Mouse (Mus musculus): Measurements from ENCODE around the gene Rhod. TPM values are rescaled to one million over a fixed set of nuclear protein-coding genes. Genes with fewer than 3 reads are reported as not detected.

The Rhod gene
- polyA plus RNA-seq (2015; fragmentation: Nextera tagmentation; extraction: Ambion mirVana), result 5.3 and 5.7 TPM in 2 replicates

- no peaks in the 10 kb centered on the region for H3K36me3 ChIP-seq (ENCODE audit: control insufficient read depth, insufficient read depth)
- H3K9ac ChIP-seq (replicated peaks; ENCODE audit: low read depth, low read length), result peak within 1 kb of the TSS; percentile 56
- under 1% methylated on average over 51 of the region's 51 CpGs for whole genome bisulfite sequencing
- H3K27ac ChIP-seq (ENCODE audit: low read length), result no peak within 1 kb of the TSS
- H3K4me1 ChIP-seq (replicated peaks; ENCODE audit: control insufficient read depth, insufficient read depth, low read length), result peaks cover 12% of the 10 kb centered on the region
- H3K4me2 ChIP-seq (ENCODE audit: low read length), result peak within 1 kb of the TSS; percentile 86
- H3K9me3 ChIP-seq (ENCODE audit: control insufficient read depth, low read length), result no peaks in the 10 kb centered on the region
- peak within 1 kb of the TSS; percentile 48 for H3K4me3 ChIP-seq (replicated peaks; ENCODE audit: low read length)
- peak; percentile 54; the same call in 1 of the 2 replicates for ATAC-seq
- 0 out of 2 replicates have a peak, but pooled peaks cover 8% of the 10 kb centered on the region for H3K27me3 ChIP-seq (replicated peaks; ENCODE audit: control insufficient read depth, insufficient read depth, low read length)
These were observed at the start of gene Rhod for GRCm38 (mm10) chr19:4439161-4439801. Gene Rhod (minus strand): TSS chr19:4439432.

DNA sequence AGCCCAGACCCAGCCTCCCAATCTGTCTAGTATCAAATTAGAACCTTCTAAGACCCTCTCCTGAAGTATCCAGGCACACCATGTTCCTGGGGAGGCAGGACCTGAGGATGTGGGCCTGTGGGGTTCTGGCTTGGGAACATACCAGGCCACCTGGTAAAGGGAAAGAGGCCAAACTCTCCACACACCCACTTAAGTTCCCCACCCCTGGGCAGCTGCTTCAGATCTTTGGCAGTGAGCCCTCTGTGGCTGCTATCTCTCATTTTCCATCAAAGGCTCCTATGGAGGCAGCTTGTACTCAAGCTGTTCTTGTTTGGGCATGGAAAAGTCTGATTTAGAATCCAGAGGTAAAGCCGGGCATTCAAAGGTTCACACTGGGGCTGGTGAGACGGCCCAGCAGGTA lies 48.6 kb upstream of the Rhod start:
- Histone ChIP-seq H3K27me3 (replicated peaks; ENCODE audit: control insufficient read depth, insufficient read depth, low read length) (no peaks in the 10 kb centered on the region), H3K4me3 (replicated peaks; ENCODE audit: low read length) (no peak overlapping the region), H3K9ac (replicated peaks; ENCODE audit: low read depth, low read length) (no peak overlapping the region), H3K27ac (ENCODE audit: low read length) (no peak overlapping the region), H3K4me2 (ENCODE audit: low read length) (no peak overlapping the region), H3K4me1 (replicated peaks; ENCODE audit: control insufficient read depth, insufficient read depth, low read length) (no peaks in the 10 kb centered on the region), H3K36me3 (ENCODE audit: control insufficient read depth, insufficient read depth) (no peaks in the 10 kb centered on the region), H3K9me3 (ENCODE audit: control insufficient read depth, low read length) (no peaks in the 10 kb centered on the region)
- no peak for ATAC-seq
- WGBS, result 50% methylated on average over 2 of the region's 2 CpGs

DNA sequence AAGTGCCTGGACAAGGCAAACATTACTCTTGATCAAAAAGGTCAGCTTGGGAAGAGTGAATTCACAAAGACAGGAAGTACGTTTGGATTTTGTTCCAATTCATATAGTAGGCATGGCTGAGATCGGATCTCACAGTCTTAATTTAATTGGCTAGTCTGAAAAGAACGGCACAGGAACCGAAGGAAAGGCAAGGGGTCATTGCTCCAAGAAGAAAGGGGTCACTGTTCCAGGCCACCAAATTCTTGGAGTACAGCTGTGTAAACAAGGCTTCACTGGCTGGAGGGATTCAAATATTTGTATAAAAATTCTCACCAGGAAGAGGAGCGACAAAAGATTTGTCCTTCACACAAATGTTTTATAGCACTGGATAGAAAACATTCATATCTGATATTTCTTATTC lies 45.8 kb upstream of the Rhod start:
- no peak overlapping the region for H3K9ac ChIP-seq (replicated peaks; ENCODE audit: low read depth, low read length)
- no peak overlapping the region for H3K27ac ChIP-seq (ENCODE audit: low read length)
- 70% methylated on average over 5 of the region's 5 CpGs for WGBS
- no peak for ATAC-seq
- H3K4me2 ChIP-seq (ENCODE audit: low read length), result no peak overlapping the region
- no peak overlapping the region for H3K4me3 ChIP-seq (replicated peaks; ENCODE audit: low read length)
- no peaks in the 10 kb centered on the region for H3K4me1 ChIP-seq (replicated peaks; ENCODE audit: control insufficient read depth, insufficient read depth, low read length)
- H3K36me3 ChIP-seq (ENCODE audit: control insufficient read depth, insufficient read depth), result no peaks in the 10 kb centered on the region
- no peaks in the 10 kb centered on the region for H3K27me3 ChIP-seq (replicated peaks; ENCODE audit: control insufficient read depth, insufficient read depth, low read length)
- no peaks in the 10 kb centered on the region for H3K9me3 ChIP-seq (ENCODE audit: control insufficient read depth, low read length)

- WGBS, result 87% methylated on average over 3 of the region's 3 CpGs
- no peaks in the 10 kb centered on the region for H3K36me3 ChIP-seq (ENCODE audit: control insufficient read depth, insufficient read depth)
- no peak overlapping the region for H3K4me2 ChIP-seq (ENCODE audit: low read length)
- H3K4me1 ChIP-seq (replicated peaks; ENCODE audit: control insufficient read depth, insufficient read depth, low read length), result peaks cover under 1% of the 10 kb centered on the region
- H3K9me3 ChIP-seq (ENCODE audit: control insufficient read depth, low read length), result no peaks in the 10 kb centered on the region
- no peak overlapping the region for H3K9ac ChIP-seq (replicated peaks; ENCODE audit: low read depth, low read length)
- no peak for ATAC-seq
- H3K4me3 ChIP-seq (replicated peaks; ENCODE audit: low read length), result no peak overlapping the region
- no peak overlapping the region for H3K27ac ChIP-seq (ENCODE audit: low read length)
- H3K27me3 ChIP-seq (replicated peaks; ENCODE audit: control insufficient read depth, insufficient read depth, low read length), result peaks cover 7% of the 10 kb centered on the region
These were observed 43.1 kb upstream of the Rhod start for GRCm38 (mm10) chr19:4482111-4482859.

DNA sequence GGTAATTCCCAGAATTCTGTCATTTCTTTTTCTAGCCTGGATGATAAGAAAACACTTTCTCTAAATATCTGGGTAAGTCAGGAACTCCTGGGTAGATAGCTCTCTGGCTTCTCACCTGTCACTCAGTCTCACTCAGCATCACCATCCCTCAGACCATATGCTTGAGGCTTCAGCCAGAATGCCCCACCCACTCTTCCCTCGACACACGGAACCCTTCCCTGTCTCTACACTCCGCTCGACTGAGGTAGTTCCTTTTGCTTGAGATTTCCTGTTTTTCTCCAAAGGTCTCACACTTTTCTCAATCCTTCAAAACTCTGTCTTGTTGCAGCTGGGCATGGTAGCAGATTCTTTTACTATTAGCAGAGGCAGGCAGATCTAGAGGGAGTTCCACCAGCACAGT lies 42.1 kb upstream of the Rhod start:
- 63% methylated on average over 4 of the region's 4 CpGs for WGBS
- Histone ChIP-seq H3K27ac (ENCODE audit: low read length) (no peak overlapping the region), H3K36me3 (ENCODE audit: control insufficient read depth, insufficient read depth) (no peaks in the 10 kb centered on the region), H3K4me2 (ENCODE audit: low read length) (no peak overlapping the region), H3K27me3 (replicated peaks; ENCODE audit: control insufficient read depth, insufficient read depth, low read length) (peaks cover 11% of the 10 kb centered on the region), H3K4me3 (replicated peaks; ENCODE audit: low read length) (no peak overlapping the region), H3K9ac (replicated peaks; ENCODE audit: low read depth, low read length) (no peak overlapping the region), H3K4me1 (replicated peaks; ENCODE audit: control insufficient read depth, insufficient read depth, low read length) (peaks cover 6% of the 10 kb centered on the region), H3K9me3 (ENCODE audit: control insufficient read depth, low read length) (no peaks in the 10 kb centered on the region)
- no peak for ATAC-seq

GRCm38 (mm10) chr19:4480041-4480440 lies 40.8 kb upstream of the Rhod start:
- no peak overlapping the region for H3K9ac ChIP-seq (replicated peaks; ENCODE audit: low read depth, low read length)
- H3K27ac ChIP-seq (ENCODE audit: low read length), result no peak overlapping the region
- H3K4me1 ChIP-seq (replicated peaks; ENCODE audit: control insufficient read depth, insufficient read depth, low read length), result peaks cover 6% of the 10 kb centered on the region
- no peak for ATAC-seq
- no peaks in the 10 kb centered on the region for H3K36me3 ChIP-seq (ENCODE audit: control insufficient read depth, insufficient read depth)
- H3K4me2 ChIP-seq (ENCODE audit: low read length), result no peak overlapping the region
- H3K27me3 ChIP-seq (replicated peaks; ENCODE audit: control insufficient read depth, insufficient read depth, low read length), result peaks cover 15% of the 10 kb centered on the region
- no peaks in the 10 kb centered on the region for H3K9me3 ChIP-seq (ENCODE audit: control insufficient read depth, low read length)
- H3K4me3 ChIP-seq (replicated peaks; ENCODE audit: low read length), result no peak overlapping the region
- WGBS, result 89% methylated on average over 2 of the region's 2 CpGs

DNA sequence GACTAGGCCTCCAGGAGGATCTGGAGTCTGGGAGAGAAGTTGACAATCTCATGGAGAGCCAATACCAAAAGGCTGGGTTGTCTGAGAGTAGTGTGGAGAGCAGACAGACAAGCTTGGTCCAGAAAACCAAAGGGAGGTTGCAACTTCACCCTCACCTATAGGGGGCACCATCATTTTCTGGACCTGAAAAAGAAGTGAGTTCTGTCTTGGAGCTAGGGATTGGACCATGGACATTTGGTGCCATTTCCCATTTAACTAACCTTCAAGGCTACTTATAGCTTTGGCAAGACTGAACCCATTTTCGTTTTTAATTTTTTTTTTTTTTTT lies 38.9 kb upstream of the Rhod start:
- Histone ChIP-seq H3K27ac (ENCODE audit: low read length) (no peak overlapping the region), H3K27me3 (replicated peaks; ENCODE audit: control insufficient read depth, insufficient read depth, low read length) (peaks cover 19% of the 10 kb centered on the region), H3K4me2 (ENCODE audit: low read length) (no peak overlapping the region), H3K9me3 (ENCODE audit: control insufficient read depth, low read length) (no peaks in the 10 kb centered on the region), H3K4me3 (replicated peaks; ENCODE audit: low read length) (no peak overlapping the region), H3K4me1 (replicated peaks; ENCODE audit: control insufficient read depth, insufficient read depth, low read length) (peaks cover 6% of the 10 kb centered on the region), H3K36me3 (ENCODE audit: control insufficient read depth, insufficient read depth) (no peaks in the 10 kb centered on the region), H3K9ac (replicated peaks; ENCODE audit: low read depth, low read length) (no peak overlapping the region)
- no peak for ATAC-seq
- 39% methylated on average over 1 of the region's 1 CpGs for WGBS

DNA sequence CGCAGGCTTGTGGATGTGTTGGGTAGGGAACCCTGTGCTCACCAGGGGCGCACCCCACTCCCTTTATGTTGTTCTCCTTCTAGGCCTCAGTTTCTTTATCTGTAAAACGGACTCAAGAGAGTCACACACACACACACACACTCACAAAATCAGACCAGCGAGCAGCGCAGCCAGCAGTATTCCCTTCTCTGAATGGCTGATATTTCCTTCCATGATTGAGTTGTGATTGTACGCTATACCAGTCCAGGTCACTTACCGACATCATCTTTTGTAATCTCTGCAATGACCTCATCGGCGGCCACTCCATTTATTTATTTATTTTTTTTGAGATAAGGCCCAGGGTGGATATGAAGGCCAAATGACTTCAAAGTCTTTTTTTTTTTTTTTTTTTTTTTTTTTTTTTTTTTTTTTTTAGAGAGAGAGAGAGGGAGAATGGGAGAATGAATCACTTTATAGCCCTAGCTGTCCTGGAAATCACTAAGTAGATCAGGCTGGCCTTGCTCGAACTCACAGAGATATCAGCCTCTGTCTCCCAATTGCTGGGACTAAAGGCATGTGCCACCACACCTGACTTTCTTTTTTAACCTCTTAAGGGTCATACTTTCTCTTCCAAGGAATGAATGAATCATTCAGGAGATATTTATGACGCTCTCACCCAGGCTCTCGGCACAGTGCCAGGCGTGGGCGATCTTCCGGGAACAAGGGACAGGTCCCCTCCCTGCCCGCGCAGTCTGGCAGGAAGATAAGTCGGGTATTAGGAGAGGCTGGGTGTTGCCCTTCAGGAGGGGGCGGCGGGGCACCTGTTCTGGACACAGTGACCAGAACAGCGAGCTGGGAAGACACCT lies 38.3 kb upstream of the Rhod start, which contains the start of gene Syt12:
Gene Syt12, minus strand, starts transcription at position 103 of the 845 bp plus-strand sequence.
- ATAC-seq, result no peak
- no peaks in the 10 kb centered on the region for H3K9me3 ChIP-seq (ENCODE audit: control insufficient read depth, low read length)
- H3K27ac ChIP-seq (ENCODE audit: low read length), result no peak within 1 kb of the TSS
- peaks cover 19% of the 10 kb centered on the region for H3K27me3 ChIP-seq (replicated peaks; ENCODE audit: control insufficient read depth, insufficient read depth, low read length)
- 31% methylated on average over 21 of the region's 21 CpGs for WGBS
- peak within 1 kb of the TSS; percentile 49 for H3K4me3 ChIP-seq (replicated peaks; ENCODE audit: low read length)
- H3K36me3 ChIP-seq (ENCODE audit: control insufficient read depth, insufficient read depth), result no peaks in the 10 kb centered on the region
- peak within 1 kb of the TSS; percentile 59 for H3K9ac ChIP-seq (replicated peaks; ENCODE audit: low read depth, low read length)
- peaks cover 6% of the 10 kb centered on the region for H3K4me1 ChIP-seq (replicated peaks; ENCODE audit: control insufficient read depth, insufficient read depth, low read length)
- H3K4me2 ChIP-seq (ENCODE audit: low read length), result peak within 1 kb of the TSS; percentile 89
